Mouse (Mus musculus) small intestine, adult 2 months (tissue): ENCODE measurements around the gene Cdca3. TPM values are rescaled to one million over a fixed set of nuclear protein-coding genes. Genes with fewer than 3 reads are reported as not detected.

Experiments used
- H3K27ac ChIP-seq: fragments of 200-500 bp; 2 replicates; pipeline ENCODE4 v1.5.1; 2012; ENCODE audit warnings: low read depth, low read length, control low read depth, inconsistent platforms; ENCODE audit not compliant: insufficient read depth
- H3K27me3 ChIP-seq: fragments of 200-500 bp; 2 replicates; pipeline ENCODE4 v1.6.1; 2012; ENCODE audit warnings: mild to moderate bottlenecking, moderate library complexity, low read length, inconsistent platforms; ENCODE audit not compliant: control insufficient read depth, insufficient read depth
- H3K36me3 ChIP-seq: fragments of 200-500 bp; 2 replicates; pipeline ENCODE4 v1.6.1; 2012; ENCODE audit warnings: mild to moderate bottlenecking, low read length, control low read depth, inconsistent platforms; ENCODE audit not compliant: control insufficient read depth, insufficient read depth
- H3K4me1 ChIP-seq: fragments of 200-500 bp; 2 replicates; pipeline ENCODE4 v1.6.1; 2012; ENCODE audit warnings: low read length, inconsistent platforms, mixed read lengths; ENCODE audit not compliant: control insufficient read depth, insufficient read depth, insufficient read length
- H3K4me3 ChIP-seq: fragments of 200-500 bp; 2 replicates; pipeline ENCODE4 v1.5.1; 2012; ENCODE audit warnings: low read depth, mild to moderate bottlenecking, control low read depth, inconsistent platforms, low read length, moderate library complexity
- CTCF ChIP-seq: fragments of 200-500 bp; IDR thresholded peaks from 2 replicates; pipeline ENCODE4 v1.5.1; 2012; ENCODE audit warnings: low read depth, mild to moderate bottlenecking, control low read depth, inconsistent platforms, low read length, moderate library complexity, mixed read lengths; ENCODE audit not compliant: insufficient replicate concordance, insufficient read length; ENCODE audit errors: extremely low read depth
- POLR2A ChIP-seq: fragments of 200-500 bp; IDR thresholded peaks from 2 replicates; pipeline ENCODE4 v1.6.1; 2012; ENCODE audit warnings: low read depth, mild to moderate bottlenecking, control low read depth, inconsistent platforms, low read length, moderate library complexity
- WGBS: fragments of 180-500 bp; shearing (Covaris S2); methylation state at CpG from one replicate; pipeline ENCODE4 v1.1.7; 2018; 5-methylcytosine and 5-hydroxymethylcytosine counted together
- polyA plus RNA-seq: library from polyadenylated mRNA; depleted of rRNA; stranded (reverse); fragments of >200 nt; gene quantifications from 2 replicates; pipeline ENCODE4 v1.2.3, GENCODE M21; 2012

The Cdca3 gene
- polyA plus RNA-seq, 1 experiment = 52.9 TPM

- 2% methylated on average over 34 of the region's 34 CpGs for WGBS
- H3K4me3 ChIP-seq = peak overlapping the region; percentile 70
These were observed 23.7 kb upstream of the Cdca3 start for GRCm38 (mm10) chr6:124805341-124806321.

GRCm38 (mm10) chr6:124806446-124807140 lies 22.8 kb upstream of the Cdca3 start:
- H3K27me3 ChIP-seq = no peaks in the 10 kb centered on the region
- WGBS = 75% methylated on average over 7 of the region's 7 CpGs
- H3K4me3 ChIP-seq = no peak overlapping the region
- TF ChIP-seq CTCF = no peak
- no peak for TF ChIP-seq POLR2A
- H3K4me1 ChIP-seq = peaks cover 19% of the 10 kb centered on the region
- H3K36me3 ChIP-seq = peaks cover 7% of the 10 kb centered on the region
- H3K27ac ChIP-seq = peak overlapping the region; percentile 88

More at GRCm38 (mm10) chr6:124805341-124806321, 23.7 kb upstream of the Cdca3 start:
- Histone ChIP-seq H3K36me3 (peaks cover 2% of the 10 kb centered on the region; the same call in 1 of the 2 replicates), H3K4me1 (peaks cover 19% of the 10 kb centered on the region), H3K27me3 (no peaks in the 10 kb centered on the region), H3K27ac (peak overlapping the region; percentile 88)
- TF ChIP-seq CTCF (peak; percentile 38; the same call in 1 of the 2 replicates), POLR2A (no peak; the same call in 1 of the 2 replicates)

- 78% methylated on average over 4 of the region's 4 CpGs for WGBS
- peak overlapping the region; percentile 94 for H3K27ac ChIP-seq
These were observed 22.0 kb upstream of the Cdca3 start for GRCm38 (mm10) chr6:124807366-124807765.

GRCm38 (mm10) chr6:124807986-124808357 lies 21.4 kb upstream of the Cdca3 start:
- 39% methylated on average over 6 of the region's 6 CpGs for WGBS
- H3K4me1 ChIP-seq = peaks cover 22% of the 10 kb centered on the region
- no peaks in the 10 kb centered on the region for H3K27me3 ChIP-seq
- peak overlapping the region; percentile 94 for H3K27ac ChIP-seq
- H3K36me3 ChIP-seq = peaks cover 16% of the 10 kb centered on the region
- H3K4me3 ChIP-seq = peak overlapping the region; percentile 68; the same call in 1 of the 2 replicates
- TF ChIP-seq CTCF (no peak), POLR2A (no peak)

More at GRCm38 (mm10) chr6:124807366-124807765, 22.0 kb upstream of the Cdca3 start:
- no peak overlapping the region for H3K4me3 ChIP-seq
- no peaks in the 10 kb centered on the region for H3K27me3 ChIP-seq
- H3K4me1 ChIP-seq = peaks cover 22% of the 10 kb centered on the region
- TF ChIP-seq CTCF (no peak), POLR2A (no peak)
- peaks cover 15% of the 10 kb centered on the region for H3K36me3 ChIP-seq

- 2% methylated on average over 29 of the region's 29 CpGs for WGBS
- Histone ChIP-seq H3K27me3 (no peaks in the 10 kb centered on the region), H3K4me1 (peaks cover 22% of the 10 kb centered on the region), H3K36me3 (peaks cover 16% of the 10 kb centered on the region), H3K27ac (peak within 1 kb of the TSS; percentile 94), H3K4me3 (peak within 1 kb of the TSS; percentile 68)
- TF ChIP-seq CTCF = no peak
- TF ChIP-seq POLR2A = peak; percentile 22; the same call in 1 of the 2 replicates
These were observed 20.9 kb upstream of the Cdca3 start, which contains the start of gene Spsb2 for GRCm38 (mm10) chr6:124808358-124809012. Gene Spsb2, plus strand, starts transcription at chr6:124808661.

GRCm38 (mm10) chr6:124809052-124809774 lies 20.1 kb upstream of the Cdca3 start:
- H3K27ac ChIP-seq = peak overlapping the region; percentile 92
- H3K4me1 ChIP-seq = peaks cover 23% of the 10 kb centered on the region
- H3K36me3 ChIP-seq = peaks cover 16% of the 10 kb centered on the region
- H3K27me3 ChIP-seq = no peaks in the 10 kb centered on the region
- WGBS = under 1% methylated on average over 35 of the region's 35 CpGs
- peak overlapping the region; percentile 68 for H3K4me3 ChIP-seq
- no peak for TF ChIP-seq POLR2A
- TF ChIP-seq CTCF = peak; percentile 62
